Mouse (Mus musculus) kidney, postnatal 10 days (tissue): Measurements from ENCODE around the gene Tmem207.
"Not testable (repeated sequence)": the region's sequence is repeated elsewhere in the genome, so short reads cannot be mapped to it uniquely, and the experiment has no call there.

Experiments
- DNase-seq: peaks from one replicate; pipeline ENCODE4 v3.0.0; 2021; ENCODE audit warnings: mixed read lengths

Gene Tmem207

DNA sequence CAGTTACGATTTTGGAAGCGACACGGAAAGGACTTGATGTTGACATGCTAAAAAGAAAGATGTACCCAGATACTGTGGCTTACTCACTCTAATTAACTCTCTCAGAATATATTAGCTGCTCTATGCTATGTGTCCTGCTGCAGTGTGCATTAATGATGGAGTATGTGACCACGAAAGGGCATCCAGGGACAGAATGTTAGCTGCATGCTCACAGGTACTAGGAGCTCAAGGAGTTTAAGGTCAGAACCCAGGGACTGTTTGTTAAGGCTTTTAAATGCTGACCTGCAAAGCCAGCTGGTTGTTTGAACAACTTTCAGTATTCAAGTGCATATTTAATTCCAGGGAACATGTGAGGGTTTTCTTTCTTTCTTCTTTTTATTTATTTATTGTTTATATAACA is at the start of gene Tmem207:
Gene Tmem207, minus strand, starts transcription at position 101 of the 400 bp plus-strand sequence.
- no peak for DNase-seq

DNA sequence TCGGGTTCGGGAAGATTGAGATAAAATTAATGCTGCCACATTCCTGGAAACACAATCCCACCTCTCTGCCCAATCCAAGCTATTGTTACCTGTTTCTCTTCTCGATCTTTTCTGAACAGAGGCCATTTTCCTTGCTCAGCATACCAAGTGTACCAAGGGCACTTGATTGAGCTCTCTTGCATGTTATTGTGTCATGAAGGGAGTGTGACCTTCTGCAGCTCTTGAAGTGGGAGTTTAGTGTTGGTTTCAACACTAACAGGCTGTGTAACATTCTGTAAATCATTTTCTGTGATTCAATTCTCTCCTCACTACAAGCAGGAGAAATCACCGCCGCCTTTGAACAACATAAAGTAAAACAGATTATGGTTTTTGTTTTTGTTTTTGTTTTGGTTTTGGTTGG is 47.6 kb upstream of the Tmem207 start:
- DNase-seq: no peak

DNA sequence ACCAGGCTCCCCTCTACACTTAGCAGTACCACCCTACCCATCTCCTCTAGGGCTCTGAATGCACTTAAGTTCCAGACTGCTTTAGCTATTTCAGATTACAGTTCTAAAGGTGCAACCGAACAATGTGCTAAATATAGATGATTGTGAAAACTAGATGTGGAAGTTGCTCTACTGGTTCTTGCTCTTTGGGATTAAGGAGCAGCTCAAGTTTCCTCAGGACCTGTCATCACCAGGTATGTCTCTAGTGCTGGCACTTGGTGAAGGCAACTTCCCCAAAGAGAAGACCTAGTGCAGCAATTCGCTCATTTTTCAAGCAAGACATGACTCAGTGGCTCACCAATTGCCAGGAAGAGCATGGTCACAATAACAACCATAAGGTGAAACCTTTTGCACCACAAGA is 45.3 kb upstream of the Tmem207 start:
- DNase-seq: no peak

GRCm38 (mm10) chr16:26569387-26569978 is 42.9 kb upstream of the Tmem207 start:
- no peak for DNase-seq

DNA sequence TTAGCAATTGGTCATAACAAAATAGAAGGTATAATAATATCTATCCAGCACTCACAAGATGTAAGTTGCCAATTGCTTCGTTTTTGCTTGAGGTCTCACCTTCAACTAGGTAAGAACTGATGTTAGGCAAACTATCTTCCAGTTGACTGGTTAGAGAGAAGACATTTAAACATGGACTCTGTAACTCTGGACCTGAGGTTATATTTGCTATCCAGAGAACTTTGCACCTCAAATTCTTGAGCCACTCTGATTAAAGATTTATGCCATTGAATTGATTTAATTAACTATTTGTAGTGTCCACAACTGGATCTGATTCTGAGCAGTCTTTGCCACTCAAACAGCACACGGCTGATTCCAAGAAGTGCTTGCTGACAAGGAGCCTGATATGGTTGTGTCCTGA is 36.2 kb upstream of the Tmem207 start:
- DNase-seq: no peak

DNA sequence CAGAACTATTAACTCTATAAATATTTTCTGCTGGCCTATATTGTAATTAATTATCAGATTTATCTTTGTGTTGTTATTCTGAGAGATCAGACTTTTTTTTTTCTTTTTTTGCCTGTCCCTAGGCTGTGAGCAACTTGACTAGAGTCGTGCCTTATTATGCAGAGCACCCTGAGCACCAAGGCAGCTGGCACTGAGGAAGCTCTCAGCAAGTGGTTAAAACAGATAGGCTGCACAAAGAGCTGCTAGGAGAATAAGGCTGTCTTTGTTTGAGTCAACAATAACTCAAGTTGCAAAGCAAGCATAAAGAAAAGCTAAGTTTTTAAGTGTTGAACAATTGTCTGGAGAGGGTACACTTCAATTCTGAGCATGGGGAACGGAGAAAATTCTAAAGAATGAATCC is 35.2 kb upstream of the Tmem207 start:
- no peak for DNase-seq

GRCm38 (mm10) chr16:26558797-26559196 is 32.2 kb upstream of the Tmem207 start:
- DNase-seq: no peak

DNA sequence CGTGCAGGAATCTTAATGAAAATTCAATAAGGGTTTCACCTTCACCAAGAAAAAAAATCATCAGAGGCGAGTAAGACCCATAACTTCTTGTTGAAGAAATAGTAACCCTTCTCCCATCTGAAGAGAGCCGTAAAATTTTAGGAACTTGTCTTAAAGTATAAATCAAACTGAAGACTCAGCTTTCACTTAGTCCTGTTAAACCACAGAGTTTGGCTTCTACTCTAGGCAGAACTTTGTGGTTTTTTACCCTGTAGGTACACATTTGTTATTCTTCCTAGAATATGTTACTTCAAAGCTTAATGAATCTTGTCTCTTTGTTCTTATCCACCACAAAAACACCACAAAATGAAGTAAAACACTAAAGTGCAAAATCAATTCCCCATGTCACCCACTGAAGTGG is 25.7 kb upstream of the Tmem207 start:
- DNase-seq: no peak

- DNase-seq: no peak
Observed at GRCm38 (mm10) chr16:26549221-26549620, 22.7 kb upstream of the Tmem207 start.

- DNase-seq: no peak
Observed at GRCm38 (mm10) chr16:26546879-26547206, 20.3 kb upstream of the Tmem207 start.

- DNase-seq: no peak
Observed at GRCm38 (mm10) chr16:26546170-26546878, 19.8 kb upstream of the Tmem207 start.

DNA sequence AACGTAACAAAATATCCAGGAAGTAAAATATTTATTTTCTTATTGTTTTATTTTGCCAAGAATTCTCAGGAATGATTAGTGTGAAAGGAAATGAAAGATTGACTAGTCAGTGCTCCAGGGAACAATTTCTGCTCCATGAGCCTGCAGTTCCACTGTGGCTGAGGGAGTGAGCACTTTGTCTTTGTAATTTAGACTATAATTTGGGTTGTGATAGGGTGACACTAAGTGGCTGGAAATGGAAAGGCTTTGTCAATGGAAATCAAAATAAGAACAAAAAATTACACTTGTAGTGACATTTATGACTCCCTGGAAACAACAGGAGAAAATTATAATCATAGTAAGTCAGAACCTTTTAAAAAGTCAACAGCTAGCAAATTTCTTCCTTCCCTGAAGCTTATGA is 5.7 kb upstream of the Tmem207 start:
- DNase-seq: no peak

DNA sequence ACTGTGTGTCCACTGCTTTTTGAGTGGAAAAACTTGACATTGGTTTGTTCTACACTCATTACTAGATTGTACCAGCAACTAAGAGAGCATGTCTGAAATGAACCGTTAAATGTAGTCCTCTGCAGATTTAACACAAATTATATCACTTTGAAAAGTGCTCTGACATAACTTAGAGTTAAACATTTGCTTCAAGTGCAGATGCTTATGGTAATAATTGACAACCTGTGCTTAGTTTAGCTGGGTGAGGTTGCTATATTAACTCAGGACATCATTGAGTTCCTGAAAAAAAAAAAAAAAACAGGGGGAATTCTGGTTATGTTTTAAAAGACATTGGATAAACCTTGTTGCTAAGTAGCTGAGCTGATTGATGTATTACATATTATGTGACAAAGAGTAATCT is 3.9 kb upstream of the Tmem207 start:
- no peak for DNase-seq

DNA sequence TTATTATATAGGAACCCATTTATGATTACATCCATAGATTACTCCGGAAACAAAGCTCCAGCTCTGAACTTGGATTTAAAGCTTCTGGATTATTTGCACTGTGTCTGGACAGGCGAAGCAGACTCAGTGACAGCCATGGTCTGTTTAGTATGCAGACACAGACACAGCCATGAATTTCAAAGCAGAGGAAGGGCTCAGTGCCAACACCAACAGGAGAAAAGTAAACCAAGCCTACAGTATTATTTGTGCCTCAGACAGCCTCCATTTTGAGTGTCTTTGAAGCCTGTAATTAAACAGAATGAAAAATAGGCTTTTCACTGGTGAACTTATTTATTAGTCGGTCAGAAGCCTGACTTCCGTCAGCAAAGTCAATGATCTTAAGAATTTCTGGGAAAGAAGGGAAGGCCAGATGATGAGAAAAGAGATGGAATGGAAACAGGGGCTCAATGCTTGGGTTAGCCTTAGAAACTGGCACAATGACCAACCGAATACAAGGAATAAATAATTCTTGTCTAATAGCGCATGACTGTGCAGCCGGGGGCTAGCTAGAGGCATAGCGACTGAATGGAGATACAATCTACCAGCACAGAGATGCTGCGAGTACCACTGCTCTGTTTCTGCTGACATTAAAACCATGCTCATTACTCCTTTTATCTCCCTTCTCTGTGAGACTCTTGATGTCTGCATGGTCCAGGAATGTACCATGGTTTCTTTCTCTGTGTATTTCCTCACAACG is 1.5 kb upstream of the Tmem207 start:
- peak; percentile 65 for DNase-seq

DNA sequence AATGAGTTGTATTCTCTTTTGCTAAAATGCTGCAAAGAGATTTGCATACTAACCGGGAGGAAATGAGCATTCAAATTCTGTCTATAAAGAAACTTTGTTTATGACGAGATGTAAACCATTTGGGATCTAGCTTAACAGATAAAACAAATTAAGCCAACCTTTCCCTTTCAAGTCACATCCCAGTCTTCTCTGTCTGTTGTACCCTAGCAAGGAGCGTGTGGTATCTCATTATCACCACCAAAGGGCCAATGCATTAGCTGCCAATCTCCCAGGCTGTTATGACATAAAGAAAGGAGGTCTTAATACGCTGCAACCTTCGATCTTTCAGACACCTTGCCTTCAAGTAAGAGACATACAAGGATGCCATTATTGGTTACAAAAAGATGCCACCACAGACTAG is 737 bp downstream of the Tmem207 start:
- no peak for DNase-seq

- DNase-seq: peak; percentile 62
Observed at GRCm38 (mm10) chr16:26519596-26519995, 7.0 kb downstream of the Tmem207 start.

GRCm38 (mm10) chr16:26504961-26505360 is 21.6 kb downstream of the Tmem207 start:
- DNase-seq: no peak

DNA sequence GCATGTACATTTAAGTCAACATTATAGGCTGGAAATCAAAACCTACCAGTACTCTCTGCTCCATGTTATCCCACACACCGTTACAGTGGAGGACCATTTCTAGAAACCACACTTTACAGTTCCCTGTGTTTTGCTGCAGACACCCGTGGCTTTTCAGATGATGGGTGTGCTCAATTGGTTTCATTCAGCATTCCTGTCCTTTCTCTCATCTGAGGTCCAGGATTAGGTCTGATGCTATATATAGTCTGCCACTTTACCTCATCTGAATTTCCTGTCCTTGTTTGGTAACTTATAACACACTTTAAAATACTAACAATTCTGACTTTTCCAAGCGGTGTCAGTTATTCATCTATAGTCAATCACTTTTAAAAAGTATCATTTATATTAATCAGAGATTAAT is 25.8 kb downstream of the Tmem207 start:
- DNase-seq: no peak

DNA sequence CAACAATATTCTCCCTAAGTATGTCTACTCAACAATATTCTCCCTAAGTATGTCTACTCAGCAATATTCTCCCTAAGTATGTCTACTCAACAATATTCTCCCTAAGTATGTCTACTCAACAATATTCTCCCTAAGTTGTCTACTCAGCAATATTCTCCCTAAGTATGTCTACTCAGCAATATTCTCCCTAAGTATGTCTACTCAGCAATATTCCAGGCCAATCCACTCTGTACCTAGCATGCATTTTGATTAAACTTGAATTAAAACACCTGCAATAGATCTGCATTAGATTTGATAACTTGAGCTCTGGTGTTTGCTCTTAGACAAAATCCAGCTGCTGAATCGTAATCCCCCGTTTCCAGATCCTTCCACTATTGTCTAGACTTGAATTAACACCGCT is 26.9 kb downstream of the Tmem207 start:
- not testable (repeated sequence) for DNase-seq

DNA sequence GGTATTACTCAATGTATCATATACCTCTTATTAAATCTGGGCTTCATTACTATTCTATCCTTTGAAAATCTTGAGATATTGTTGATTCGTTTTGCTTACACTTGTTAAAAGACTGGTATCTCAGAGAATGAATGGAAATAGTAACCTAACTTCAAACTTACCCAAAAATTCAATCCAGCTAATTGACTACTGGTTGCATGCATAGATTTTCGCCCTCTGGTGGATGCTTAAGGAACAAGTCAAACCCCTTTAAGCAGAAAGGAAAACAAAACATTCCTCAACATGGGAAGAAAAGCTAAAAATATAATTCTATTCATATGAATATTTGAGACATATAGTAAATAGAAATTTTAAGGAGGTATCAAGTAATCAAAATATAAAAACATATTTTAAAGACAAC is 30.8 kb downstream of the Tmem207 start:
- DNase-seq: peak; percentile 56

GRCm38 (mm10) chr16:26471254-26471653 is 55.3 kb downstream of the Tmem207 start:
- DNase-seq: no peak

- DNase-seq: no peak
Observed at GRCm38 (mm10) chr16:26466535-26466934, 60.0 kb downstream of the Tmem207 start.

GRCm38 (mm10) chr16:26462835-26463234 is 63.7 kb downstream of the Tmem207 start, which contains the start of gene Cldn16:
TSS of gene Cldn16 (plus strand) at chr16:26463135.
- peak; percentile 6 for DNase-seq

GRCm38 (mm10) chr16:26456182-26456581 is 70.4 kb downstream of the Tmem207 start:
- DNase-seq: no peak
